Mouse (Mus musculus): ENCODE results near the gene Carns1.

DNA sequence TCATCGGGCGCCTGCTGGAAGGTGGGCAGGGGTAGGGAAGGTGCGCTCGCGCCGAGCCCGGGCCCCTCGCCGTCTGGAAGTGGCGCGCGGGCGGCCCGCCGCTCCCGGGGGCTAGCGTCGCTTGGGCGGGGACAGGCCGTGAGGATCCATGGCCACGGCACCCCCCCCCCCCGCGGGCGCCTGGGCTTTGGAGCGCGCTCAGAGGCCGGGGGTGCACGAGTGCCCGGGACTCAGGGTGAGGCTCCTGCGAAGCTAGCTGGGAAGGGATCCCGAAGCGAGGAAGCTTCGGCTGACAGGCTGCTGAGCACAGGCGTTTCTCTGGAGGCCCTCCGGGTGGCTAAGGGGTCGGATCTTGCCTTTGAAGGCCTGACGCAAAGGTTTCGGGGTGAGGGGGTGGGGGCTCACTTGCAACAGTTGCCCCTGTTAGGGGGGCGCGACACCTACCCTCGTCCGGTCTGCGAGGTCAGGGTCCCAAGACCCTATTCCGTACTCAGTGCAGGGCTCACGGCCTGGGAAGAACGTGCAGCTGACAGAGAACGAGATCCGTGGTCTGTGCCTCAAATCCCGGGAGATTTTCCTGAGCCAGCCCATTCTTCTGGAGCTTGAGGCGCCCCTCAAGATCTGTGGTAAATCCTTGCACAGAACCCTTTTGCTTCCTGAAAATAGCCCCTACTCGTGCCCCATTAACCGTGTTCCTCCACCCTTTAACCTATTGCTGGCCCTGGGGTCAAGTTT lies 17.1 kb upstream of the Carns1 start:
- TF ChIP-seq CTCF (IDR thresholded peaks at IDR 0.05; ENCODE audit: low read depth) (no peak), EP300 (IDR thresholded peaks at IDR 0.05; ENCODE audit: low read depth) (no peak)
